ENCODE assay signal across 9 mouse cellular contexts in genomic region chr6:140465946-140466646, GRCm38 (mm10). TPM values are rescaled to one million over a fixed set of nuclear protein-coding genes. Genes with fewer than 3 reads are reported as not detected.
DNase-seq lines count a peak whose midpoint lies in the region; ATAC-seq and TF ChIP-seq lines count a peak whose summit lies in the region.
"Had no signal": no experiment of that assay in that cellular context is flagged by ENCODE, and none has a peak within 500 bp of the region (broad histone marks: within the 10 kb centered on the region; RNA-seq: fewer than 3 reads in every experiment).

No protein-coding gene starts in this region.

- H3K4me1 ChIP-seq in kidney, postnatal 0 days (replicated peaks; ENCODE audit: insufficient read depth, low read length): peaks cover 6% of the 10 kb centered on the region
- H3K4me1 ChIP-seq in neural tube, embryonic 12.5 days: no peaks in the 10 kb centered on the region; the same call in 1 of the 2 replicates
- 0 out of 2 replicates have a peak, but pooled peaks cover 5% of the 10 kb centered on the region for H3K4me1 ChIP-seq in midbrain, embryonic 10.5 days

- no peaks in the 10 kb centered on the region for H3K27me3 ChIP-seq in kidney, postnatal 0 days (ENCODE audit: insufficient read depth, low read length)
- no peaks in the 10 kb centered on the region for H3K27me3 ChIP-seq in neural tube, embryonic 12.5 days (replicated peaks)
- no peaks in the 10 kb centered on the region for H3K27me3 ChIP-seq in midbrain, embryonic 10.5 days (ENCODE audit: low read depth, poor library complexity, severe bottlenecking)
- H3K27me3 ChIP-seq: forebrain, embryonic 12.5 days had no signal

- H3K27ac ChIP-seq in kidney, postnatal 0 days: peak overlapping the region; percentile 11; the same call in 1 of the 2 replicates
- H3K27ac ChIP-seq in neural tube, embryonic 12.5 days: no peak overlapping the region
- H3K27ac ChIP-seq in midbrain, embryonic 10.5 days (replicated peaks): no peak overlapping the region
- H3K27ac ChIP-seq: forebrain, embryonic 12.5 days had no signal

- no peaks in the 10 kb centered on the region for H3K9me3 ChIP-seq in kidney, postnatal 0 days (replicated peaks; ENCODE audit: low read length)
- H3K9me3 ChIP-seq in neural tube, embryonic 12.5 days: no peaks in the 10 kb centered on the region
- H3K9me3 ChIP-seq in midbrain, embryonic 10.5 days (replicated peaks): no peaks in the 10 kb centered on the region
- H3K9me3 ChIP-seq: forebrain, embryonic 12.5 days had no signal

- no peak overlapping the region for H3K9ac ChIP-seq in kidney, postnatal 0 days (ENCODE audit: low read depth, low read length)
- no peak overlapping the region for H3K9ac ChIP-seq in neural tube, embryonic 12.5 days
- H3K9ac ChIP-seq: forebrain, embryonic 12.5 days had no signal

- H3K4me3 ChIP-seq in kidney, postnatal 0 days (replicated peaks; ENCODE audit: low read depth, low read length): no peak overlapping the region
- no peak overlapping the region for H3K4me3 ChIP-seq in neural tube, embryonic 12.5 days
- H3K4me3 ChIP-seq in midbrain, embryonic 10.5 days: no peak overlapping the region
- H3K4me3 ChIP-seq: forebrain, embryonic 12.5 days had no signal

- WGBS in kidney, postnatal 0 days: 58% methylated on average over 9 of the region's 9 CpGs
- 69% methylated on average over 9 of the region's 9 CpGs for WGBS in neural tube, embryonic 12.5 days
- WGBS in midbrain, embryonic 10.5 days: 90% methylated on average over 9 of the region's 9 CpGs

- DNase-seq in kidney, adult 11 months: peak; percentile 24
- no peak for DNase-seq in kidney, adult 18-20 months
- peak; percentile 65 for DNase-seq in adrenal gland, adult 2 months
- DNase-seq in kidney, postnatal 0 days (ENCODE audit: low spot score): peak; percentile 69
- DNase-seq in urinary bladder, adult 18-20 months (ENCODE audit: low spot score in 2 of 2): no peak
- no peak for DNase-seq in midbrain, embryonic 10.5 days (ENCODE audit: low spot score)
- no peak for DNase-seq in layer of hippocampus, adult 11-12 months (ENCODE audit: low spot score)

- H3K4me2 ChIP-seq in kidney, postnatal 0 days (ENCODE audit: low read length): no peak overlapping the region
- H3K4me2 ChIP-seq in neural tube, embryonic 12.5 days (replicated peaks): no peak overlapping the region
- H3K4me2 ChIP-seq: forebrain, embryonic 12.5 days had no signal

- peak; percentile 87 for ATAC-seq in kidney, postnatal 0 days (replicated peaks; ENCODE audit: low FRiP score, low read depth)
- ATAC-seq in neural tube, embryonic 12.5 days (ENCODE audit: low FRiP score, low read depth): peak; percentile 49; the same call in 1 of the 2 replicates

- peak; percentile 44; the same call in 1 of the 2 replicates for TF ChIP-seq CTCF in kidney, postnatal 0 days (IDR thresholded peaks at IDR 0.05; ENCODE audit: low read depth)

- no peaks in the 10 kb centered on the region for H3K36me3 ChIP-seq in kidney, postnatal 0 days (ENCODE audit: insufficient read depth, low read length)
- no peaks in the 10 kb centered on the region for H3K36me3 ChIP-seq in neural tube, embryonic 12.5 days
- peaks cover 34% of the 10 kb centered on the region for H3K36me3 ChIP-seq in midbrain, embryonic 10.5 days
- H3K36me3 ChIP-seq: forebrain, embryonic 12.5 days had no signal

RNA-seq across cellular contexts. Expression of gene Plekha5, which starts 42.2 kb away (rescaled TPM):
- total RNA-seq in adrenal gland, adult 2 months (2021): 10 to 100 TPM; 27.1 to 32.4 TPM
- polyA plus RNA-seq in adrenal gland, adult 2 months (2012; rRNA removed): 7.1 and 15.7 TPM in 2 replicates
- 39.0 and 40.2 TPM in 2 replicates for polyA plus RNA-seq in kidney, postnatal 0 days (2015; fragmentation: Nextera tagmentation; extraction: Ambion mirVana)
- 47.0 and 53.3 TPM in 2 replicates for polyA plus RNA-seq in neural tube, embryonic 12.5 days (2016; fragmentation: Nextera tagmentation; extraction: Ambion mirVana)
- 45.9 and 50.7 TPM in 2 replicates for polyA plus RNA-seq in midbrain, embryonic 10.5 days (2016; fragmentation: Nextera tagmentation; extraction: Ambion mirVana)

Comparison
In these comparisons a context has a peak if more than half of its experiments do, and no peak if none do; other contexts are left out.
1. DNase-seq: peak in kidney, adult 11 months (single experiment), adrenal gland, adult 2 months (single experiment) and kidney, postnatal 0 days (single experiment); none in kidney, adult 18-20 months (single experiment), urinary bladder, adult 18-20 months (0 of 2), midbrain, embryonic 10.5 days (single experiment) and layer of hippocampus, adult 11-12 months (single experiment).